Mouse (Mus musculus) liver, postnatal 0 days (tissue): ENCODE data around the gene 4930512M02Rik. TPM values are rescaled to one million over a fixed set of nuclear protein-coding genes. Genes with fewer than 3 reads are reported as not detected.

Experiments used
- ATAC-seq: fragments of 200-750 bp; cut with Nextera tagmentation; 2 replicates; pipeline ENCODE4 v1.8.0; 2017; ENCODE audit warnings: mild to moderate bottlenecking, moderate library complexity
- DNase-seq: peaks from one replicate; pipeline ENCODE4 v3.0.0-alpha.2; 2016
- H3K27ac ChIP-seq: fragments of 300-500 bp; sonication (generic); 2 replicates; pipeline ENCODE4 v1.5.1; 2014; ENCODE audit warnings: antibody characterized with exemption, moderate library complexity, mild to moderate bottlenecking, low read depth
- H3K27me3 ChIP-seq: fragments of 300-500 bp; sonication (generic); 2 replicates; pipeline ENCODE4 v1.6.1; 2014; ENCODE audit warnings: low read length, control low read depth, mixed read lengths; ENCODE audit not compliant: insufficient read depth
- H3K36me3 ChIP-seq: fragments of 300-500 bp; sonication (generic); replicated peaks from 2 replicates; pipeline ENCODE4 v1.6.1; 2014; ENCODE audit warnings: mild to moderate bottlenecking, control low read depth, low read length, moderate library complexity, mixed read lengths; ENCODE audit not compliant: insufficient read depth
- H3K4me1 ChIP-seq: fragments of 300-500 bp; sonication (generic); 2 replicates; pipeline ENCODE4 v1.6.1; 2014; ENCODE audit warnings: antibody characterized with exemption, mild to moderate bottlenecking, control low read depth; ENCODE audit not compliant: insufficient read depth
- H3K4me2 ChIP-seq: fragments of 300-500 bp; sonication (generic); 2 replicates; pipeline ENCODE4 v1.6.1; 2014; ENCODE audit warnings: low read depth, mild to moderate bottlenecking, low read length, moderate library complexity, mixed read lengths
- H3K4me3 ChIP-seq: fragments of 300-500 bp; sonication (generic); 2 replicates; pipeline ENCODE4 v1.5.1; 2014; ENCODE audit warnings: low read depth, low read length
- H3K9ac ChIP-seq: fragments of 300-500 bp; sonication (generic); replicated peaks from 2 replicates; pipeline ENCODE4 v1.6.1; 2014; ENCODE audit warnings: mild to moderate bottlenecking, moderate library complexity
- H3K9me3 ChIP-seq: fragments of 300-500 bp; sonication (generic); 2 replicates; pipeline ENCODE4 v1.6.1; 2016; ENCODE audit warnings: mild to moderate bottlenecking, control low read depth, low read length, mixed read lengths
- CTCF ChIP-seq: sonication (generic); IDR thresholded peaks from 2 replicates; pipeline ENCODE4 v1.5.1; 2016; ENCODE audit warnings: antibody characterized with exemption, low read depth
- EP300 ChIP-seq: IDR thresholded peaks from 2 replicates; pipeline ENCODE4 v1.6.1; 2016; ENCODE audit warnings: antibody characterized with exemption, low read depth, mild to moderate bottlenecking
- WGBS: fragments of 180-500 bp; shearing (Covaris S2); extraction: QIAGEN DNeasy Blood & Tissue Kit; methylation state at CpG from one replicate; pipeline ENCODE4 v1.1.7; 2014; ENCODE audit not compliant: insufficient replicate concordance; 5-methylcytosine and 5-hydroxymethylcytosine counted together
- polyA plus RNA-seq: library from polyadenylated mRNA; unstranded; fragments of >200 nt; fragmentation: Nextera tagmentation; extraction: Ambion mirVana; gene quantifications from 2 replicates; pipeline ENCODE4 v1.2.1, GENCODE M21; 2015

Gene 4930512M02Rik
- polyA plus RNA-seq, 1 experiment from 2014 or later = not detected

DNA sequence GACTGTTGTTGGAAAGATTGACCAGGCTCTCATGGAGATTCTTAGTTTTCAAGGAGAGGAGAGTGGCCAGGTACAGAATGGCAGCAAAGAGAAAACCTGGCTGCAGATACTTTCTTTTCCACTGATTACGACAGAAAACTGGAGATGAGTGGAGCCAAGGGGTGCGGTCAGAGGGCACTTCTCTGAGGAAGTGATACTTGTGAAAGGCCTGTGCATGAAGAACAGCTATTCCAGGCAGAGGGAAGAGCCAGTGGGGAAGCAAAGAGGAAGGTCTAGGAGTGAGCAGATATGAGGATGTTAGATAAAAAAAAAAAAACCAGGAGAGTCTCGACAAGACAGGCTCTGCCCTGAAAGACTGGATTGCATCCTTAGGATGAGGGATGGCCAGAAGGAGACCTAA, 69.0 kb downstream of the 4930512M02Rik start:
- H3K27me3 ChIP-seq = no peaks in the 10 kb centered on the region
- H3K36me3 ChIP-seq = no peaks in the 10 kb centered on the region
- peaks cover 7% of the 10 kb centered on the region for H3K4me1 ChIP-seq
- H3K4me2 ChIP-seq = no peak overlapping the region
- H3K9me3 ChIP-seq = no peaks in the 10 kb centered on the region
- WGBS = 38% methylated on average over 3 of the region's 3 CpGs
- no peak overlapping the region for H3K4me3 ChIP-seq
- H3K27ac ChIP-seq = no peak overlapping the region; the same call in 1 of the 2 replicates
- TF ChIP-seq EP300 = no peak
- no peak for TF ChIP-seq CTCF
- H3K9ac ChIP-seq = no peak overlapping the region
- DNase-seq (no peak), ATAC-seq (no peak)

DNA sequence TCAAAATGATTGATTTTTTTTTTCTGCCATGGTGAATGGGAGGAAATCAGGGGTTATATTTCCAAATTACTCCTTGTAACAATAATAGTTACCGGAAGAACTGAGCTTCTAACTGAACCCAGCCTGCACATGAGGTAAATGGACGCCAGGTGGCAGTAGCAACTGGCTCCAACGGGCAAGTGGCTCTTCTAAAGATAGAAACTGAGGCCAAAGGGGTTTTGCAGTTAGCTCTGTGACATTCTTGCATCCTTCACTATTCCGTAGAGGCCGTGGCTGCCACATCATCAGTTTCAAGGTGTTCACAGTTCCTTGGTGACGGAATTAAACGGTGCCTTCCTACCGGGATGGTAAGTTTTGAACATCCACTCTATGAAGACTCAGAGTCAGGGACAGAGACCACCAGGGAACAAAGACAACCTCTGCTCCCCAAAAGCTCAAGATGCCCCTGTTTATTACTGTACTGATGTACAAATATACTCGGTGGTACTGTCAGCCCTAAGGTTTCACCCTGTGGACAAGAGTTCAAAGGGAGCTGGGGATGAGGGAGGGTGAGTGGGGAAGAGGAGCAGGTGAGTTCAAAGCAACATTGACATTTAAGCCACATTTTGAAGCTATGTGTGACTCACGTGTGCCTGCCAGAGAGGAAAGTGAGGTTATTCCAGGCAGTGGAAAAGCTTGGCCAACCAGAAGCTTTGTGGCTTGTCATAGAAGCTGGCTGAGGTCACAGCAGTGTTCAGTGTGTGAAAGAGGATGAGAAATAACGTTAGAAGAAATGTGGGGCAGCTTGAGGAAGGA, 70.3 kb downstream of the 4930512M02Rik start:
- TF ChIP-seq CTCF = peak; percentile 93
- no peak for TF ChIP-seq EP300
- Histone ChIP-seq H3K4me1 (peaks cover 7% of the 10 kb centered on the region), H3K27ac (no peak overlapping the region), H3K4me3 (no peak overlapping the region), H3K4me2 (peak overlapping the region; percentile 44), H3K27me3 (no peaks in the 10 kb centered on the region), H3K36me3 (no peaks in the 10 kb centered on the region), H3K9me3 (no peaks in the 10 kb centered on the region), H3K9ac (no peak overlapping the region)
- 18% methylated on average over 11 of the region's 11 CpGs for WGBS
- DNase-seq (peak; percentile 79), ATAC-seq (peak; percentile 41)

DNA sequence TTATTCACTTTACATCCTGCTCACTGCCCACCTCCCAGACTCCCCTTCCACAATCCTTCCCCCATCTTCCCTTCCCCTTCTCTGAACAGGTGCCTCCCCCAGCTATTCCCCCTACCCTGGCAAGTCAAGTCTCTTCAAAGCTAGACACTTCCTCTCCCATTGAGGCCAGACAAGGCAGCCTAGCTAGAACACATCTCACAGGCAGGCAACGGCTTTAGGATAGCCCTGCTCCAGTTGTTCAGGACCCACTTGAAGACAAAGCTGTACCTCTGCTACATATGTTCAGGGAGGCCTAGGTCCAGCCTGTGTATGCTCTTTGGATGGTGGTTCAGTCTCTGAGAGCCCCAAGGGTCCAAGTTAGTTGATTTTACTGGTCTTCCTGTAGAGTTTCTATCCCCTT, 71.4 kb downstream of the 4930512M02Rik start:
- WGBS = 61% methylated on average over 1 of the region's 1 CpGs
- DNase-seq = no peak

DNA sequence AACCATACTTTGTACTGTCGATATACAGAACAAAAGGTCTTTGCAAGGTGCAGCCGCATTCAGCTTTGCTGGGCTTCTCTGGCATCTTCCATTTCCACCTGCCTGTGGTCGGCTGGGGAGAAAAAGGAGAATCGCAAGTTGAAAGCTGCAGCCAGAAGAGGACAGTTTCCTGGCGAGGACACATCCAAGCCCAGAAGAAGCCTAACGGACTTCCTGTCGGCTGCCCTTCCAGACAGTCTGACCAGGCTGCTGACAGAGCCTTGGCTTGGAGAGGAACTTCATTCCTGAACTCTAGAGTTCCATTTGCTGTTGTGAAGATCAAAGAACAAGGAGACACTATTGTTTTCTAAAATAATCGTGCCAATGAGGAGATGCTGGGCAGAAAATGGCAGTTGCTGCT, 72.1 kb downstream of the 4930512M02Rik start:
- Histone ChIP-seq H3K27me3 (no peaks in the 10 kb centered on the region), H3K4me2 (no peak overlapping the region), H3K27ac (no peak overlapping the region), H3K36me3 (no peaks in the 10 kb centered on the region), H3K9me3 (no peaks in the 10 kb centered on the region), H3K4me3 (no peak overlapping the region), H3K4me1 (peaks cover 7% of the 10 kb centered on the region), H3K9ac (no peak overlapping the region)
- DNase-seq = no peak
- TF ChIP-seq CTCF (no peak), EP300 (no peak)
- no peak for ATAC-seq
- WGBS = 56% methylated on average over 8 of the region's 8 CpGs

More for the DNA sequence above, 71.4 kb downstream of the 4930512M02Rik start:
- Histone ChIP-seq H3K4me1 (peaks cover 7% of the 10 kb centered on the region), H3K27me3 (no peaks in the 10 kb centered on the region), H3K9me3 (no peaks in the 10 kb centered on the region), H3K4me2 (no peak overlapping the region), H3K27ac (no peak overlapping the region), H3K4me3 (no peak overlapping the region), H3K36me3 (no peaks in the 10 kb centered on the region), H3K9ac (no peak overlapping the region)
- ATAC-seq = no peak
- no peak for TF ChIP-seq EP300
- no peak for TF ChIP-seq CTCF

DNA sequence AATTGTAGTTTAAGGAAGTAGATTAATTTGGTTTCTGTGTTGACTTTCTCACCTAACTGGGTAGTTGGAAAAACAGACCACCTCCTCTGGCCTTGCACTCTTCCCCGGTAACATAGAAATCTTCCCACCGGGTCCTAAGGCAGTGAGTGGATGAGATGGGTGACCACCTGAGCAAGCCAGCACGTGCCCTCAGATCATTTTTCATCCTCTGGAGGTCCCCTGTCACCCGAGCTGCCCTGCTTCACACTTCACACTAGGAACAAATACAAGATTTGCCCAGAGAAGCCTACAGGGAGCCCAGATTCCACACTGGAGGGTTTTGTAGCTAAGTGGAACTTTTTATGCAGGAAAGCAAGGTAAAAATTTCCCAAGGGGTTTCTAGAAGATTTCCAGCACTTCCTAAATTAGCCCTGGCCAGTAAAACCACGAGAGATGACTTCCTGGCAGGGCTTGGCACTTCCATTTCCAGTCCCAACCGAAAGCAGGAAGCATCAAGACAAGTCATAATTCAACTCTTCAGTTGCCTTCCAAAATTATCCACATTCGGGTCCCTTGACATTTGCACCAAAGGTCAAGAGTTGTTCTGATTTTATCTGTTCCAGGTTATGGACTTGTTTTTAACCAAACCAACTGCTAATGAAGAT, 79.9 kb downstream of the 4930512M02Rik start:
- Histone ChIP-seq H3K4me3 (no peak overlapping the region), H3K4me1 (no peaks in the 10 kb centered on the region), H3K27me3 (no peaks in the 10 kb centered on the region), H3K4me2 (no peak overlapping the region), H3K9me3 (no peaks in the 10 kb centered on the region), H3K36me3 (no peaks in the 10 kb centered on the region), H3K9ac (no peak overlapping the region), H3K27ac (no peak overlapping the region)
- TF ChIP-seq EP300 (no peak), CTCF (no peak)
- 34% methylated on average over 7 of the region's 7 CpGs for WGBS
- ATAC-seq (no peak), DNase-seq (no peak)

DNA sequence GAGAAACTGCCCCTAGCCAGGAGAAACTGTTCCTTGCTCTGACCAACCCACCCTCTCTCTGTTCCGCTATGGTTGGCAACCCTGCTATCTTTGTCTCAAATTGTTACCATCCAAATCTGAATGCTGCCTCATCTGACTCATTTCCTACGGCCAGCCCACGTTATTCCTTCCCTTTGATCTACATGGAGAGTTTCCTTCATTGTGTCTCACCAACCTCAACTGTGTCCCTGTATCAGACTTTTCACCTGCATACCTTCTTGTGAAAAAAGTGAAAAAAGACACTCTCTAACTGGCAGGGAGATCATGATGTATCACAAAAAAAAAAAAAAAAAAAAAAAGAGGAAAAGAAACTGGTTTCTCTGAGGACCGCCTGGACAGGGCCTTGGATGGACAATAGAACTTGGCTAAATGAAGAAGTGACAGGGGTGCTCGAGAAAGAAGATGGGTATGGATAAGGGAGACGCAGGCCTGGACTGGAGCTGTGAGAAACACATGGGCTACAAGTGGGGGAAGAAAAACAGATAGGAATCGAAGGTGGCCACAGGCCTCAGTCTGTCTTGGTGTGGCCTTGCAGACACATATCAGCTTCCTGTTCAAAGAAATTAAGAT, 80.6 kb downstream of the 4930512M02Rik start:
- ATAC-seq (no peak), DNase-seq (no peak)
- Histone ChIP-seq H3K27ac (no peak overlapping the region), H3K4me3 (no peak overlapping the region), H3K36me3 (no peaks in the 10 kb centered on the region), H3K4me1 (no peaks in the 10 kb centered on the region), H3K27me3 (no peaks in the 10 kb centered on the region), H3K9me3 (no peaks in the 10 kb centered on the region), H3K9ac (no peak overlapping the region), H3K4me2 (no peak overlapping the region)
- TF ChIP-seq CTCF (no peak), EP300 (no peak)
- WGBS = 56% methylated on average over 7 of the region's 7 CpGs
